Mouse (Mus musculus): ENCODE results near the gene Taf13.

- TF ChIP-seq GATA1 (IDR thresholded peaks at IDR 0.05; ENCODE audit: borderline replicate concordance, low read length), result no peak
- TF ChIP-seq FLI1 (IDR thresholded peaks at IDR 0.05; ENCODE audit: low read length), result no peak
Measured at GRCm38 (mm10) chr3:108588446-108588845, 16.9 kb downstream of the Taf13 start.
